Mouse (Mus musculus): ENCODE measurements around the gene Fam160a1. TPM values are rescaled to one million over a fixed set of nuclear protein-coding genes. Genes with fewer than 3 reads are reported as not detected.
A peak's percentile ranks its signal among the peaks of the same experiment; 100 is the strongest.

Gene Fam160a1
- polyA plus RNA-seq, 1 experiment from 2014 or later = 9.4 TPM

DNA sequence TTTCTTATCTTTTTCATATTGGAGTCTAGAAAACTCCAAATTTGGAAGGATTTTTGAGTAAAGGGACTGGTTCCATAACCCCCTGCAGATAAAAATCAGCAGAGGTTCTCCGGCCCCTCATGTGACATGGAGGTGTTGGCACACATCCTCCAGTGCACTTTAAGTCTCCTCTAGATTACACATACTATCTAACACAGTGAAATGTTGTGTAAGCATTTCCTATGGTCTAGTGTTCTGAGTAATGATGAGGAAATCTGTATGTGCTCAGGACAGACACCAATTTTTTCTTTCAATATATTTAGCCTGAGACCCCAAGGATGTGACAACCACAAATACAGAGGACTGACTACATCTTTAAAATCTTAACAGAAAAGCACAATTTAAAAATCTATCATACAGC lies 33.0 kb upstream of the Fam160a1 start:
- Histone ChIP-seq H3K4me2 (replicated peaks) (no peak overlapping the region), H3K9ac (no peak overlapping the region), H3K36me3 (no peaks in the 10 kb centered on the region), H3K27ac (replicated peaks) (no peak overlapping the region), H3K4me3 (replicated peaks) (no peak overlapping the region), H3K4me1 (no peaks in the 10 kb centered on the region), H3K27me3 (no peaks in the 10 kb centered on the region), H3K9me3 (replicated peaks) (no peaks in the 10 kb centered on the region)
- 88% methylated on average over 1 of the region's 1 CpGs for WGBS
- ATAC-seq (ENCODE audit: insufficient number of reproducible peaks, low FRiP score, low TSS enrichment, low read depth) = no peak

DNA sequence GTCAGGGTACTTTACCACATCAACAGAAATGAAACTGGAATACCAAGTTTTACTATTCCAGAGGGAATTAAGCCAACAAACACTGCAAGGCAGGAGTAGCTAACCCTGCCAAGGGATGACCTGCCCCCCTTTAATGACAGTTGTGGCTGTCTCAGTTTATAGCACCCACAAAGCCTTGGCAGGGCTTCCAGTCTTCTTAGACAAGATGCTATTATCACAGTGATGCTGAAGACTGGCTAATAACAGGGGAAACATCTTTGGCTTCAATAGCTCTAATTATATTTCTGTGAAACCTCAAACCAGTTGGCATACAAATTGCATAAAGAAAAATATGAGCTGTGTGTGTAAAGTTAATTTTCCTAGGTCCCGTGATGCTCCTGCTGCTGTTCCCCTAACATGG lies 29.2 kb upstream of the Fam160a1 start:
- Histone ChIP-seq H3K27me3 (no peaks in the 10 kb centered on the region), H3K36me3 (no peaks in the 10 kb centered on the region), H3K9ac (no peak overlapping the region), H3K4me2 (replicated peaks) (no peak overlapping the region), H3K4me3 (replicated peaks) (no peak overlapping the region), H3K27ac (replicated peaks) (no peak overlapping the region), H3K9me3 (replicated peaks) (no peaks in the 10 kb centered on the region), H3K4me1 (peaks cover 15% of the 10 kb centered on the region)
- peak; percentile 37; the same call in 1 of the 2 replicates for ATAC-seq (ENCODE audit: insufficient number of reproducible peaks, low FRiP score, low TSS enrichment, low read depth)
- 48% methylated on average over 1 of the region's 1 CpGs for WGBS

DNA sequence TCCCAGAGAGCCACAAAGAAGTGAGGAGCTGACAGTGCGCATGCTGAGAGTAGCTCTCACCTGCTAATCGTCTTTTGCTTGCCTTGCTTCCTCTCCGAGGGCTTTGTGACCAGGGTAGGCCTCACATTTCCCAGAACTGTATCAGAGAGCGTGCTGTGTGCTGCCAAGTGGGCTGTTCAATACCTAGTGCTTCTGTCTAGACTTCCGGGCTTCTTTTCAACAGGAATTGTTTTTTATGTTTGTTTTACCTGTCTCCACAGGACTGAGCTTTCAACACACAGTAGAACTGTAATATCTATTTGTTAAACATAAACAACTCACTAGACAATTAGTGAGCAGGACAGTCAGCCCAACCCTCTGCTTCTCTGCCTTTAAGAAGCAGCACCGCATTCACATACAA lies 28.2 kb upstream of the Fam160a1 start:
- Histone ChIP-seq H3K36me3 (no peaks in the 10 kb centered on the region), H3K27me3 (no peaks in the 10 kb centered on the region), H3K4me3 (replicated peaks) (no peak overlapping the region), H3K4me1 (peaks cover 15% of the 10 kb centered on the region), H3K9ac (no peak overlapping the region), H3K9me3 (replicated peaks) (no peaks in the 10 kb centered on the region), H3K27ac (replicated peaks) (no peak overlapping the region), H3K4me2 (replicated peaks) (no peak overlapping the region)
- WGBS = 71% methylated on average over 6 of the region's 6 CpGs
- ATAC-seq (ENCODE audit: insufficient number of reproducible peaks, low FRiP score, low TSS enrichment, low read depth) = no peak

DNA sequence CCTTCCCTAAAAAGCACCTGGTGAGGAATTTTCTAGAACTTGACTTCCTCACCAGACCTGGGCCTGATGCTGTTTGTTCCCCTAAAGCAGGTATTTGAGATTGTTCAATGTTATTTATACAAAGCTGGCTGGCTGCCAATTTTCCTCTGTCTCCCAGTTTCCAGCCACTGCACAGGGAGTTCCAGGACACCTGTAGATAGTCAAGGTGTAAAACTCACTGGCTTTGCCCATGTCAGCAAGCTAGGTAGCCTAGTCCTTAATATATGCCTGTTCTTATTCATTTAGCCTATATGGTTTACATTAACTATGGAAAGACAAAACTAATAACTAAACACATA lies 25.8 kb upstream of the Fam160a1 start:
- no peaks in the 10 kb centered on the region for H3K27me3 ChIP-seq
- H3K27ac ChIP-seq (replicated peaks) = peak overlapping the region; percentile 76
- peaks cover 15% of the 10 kb centered on the region for H3K4me1 ChIP-seq
- H3K9me3 ChIP-seq (replicated peaks) = no peaks in the 10 kb centered on the region
- ATAC-seq (ENCODE audit: insufficient number of reproducible peaks, low FRiP score, low TSS enrichment, low read depth) = no peak
- H3K9ac ChIP-seq = no peak overlapping the region
- H3K36me3 ChIP-seq = no peaks in the 10 kb centered on the region
- H3K4me2 ChIP-seq (replicated peaks) = 0 out of 2 replicates have a peak overlapping the region, but pooled peaks have one; percentile 19
- no peak overlapping the region for H3K4me3 ChIP-seq (replicated peaks)

DNA sequence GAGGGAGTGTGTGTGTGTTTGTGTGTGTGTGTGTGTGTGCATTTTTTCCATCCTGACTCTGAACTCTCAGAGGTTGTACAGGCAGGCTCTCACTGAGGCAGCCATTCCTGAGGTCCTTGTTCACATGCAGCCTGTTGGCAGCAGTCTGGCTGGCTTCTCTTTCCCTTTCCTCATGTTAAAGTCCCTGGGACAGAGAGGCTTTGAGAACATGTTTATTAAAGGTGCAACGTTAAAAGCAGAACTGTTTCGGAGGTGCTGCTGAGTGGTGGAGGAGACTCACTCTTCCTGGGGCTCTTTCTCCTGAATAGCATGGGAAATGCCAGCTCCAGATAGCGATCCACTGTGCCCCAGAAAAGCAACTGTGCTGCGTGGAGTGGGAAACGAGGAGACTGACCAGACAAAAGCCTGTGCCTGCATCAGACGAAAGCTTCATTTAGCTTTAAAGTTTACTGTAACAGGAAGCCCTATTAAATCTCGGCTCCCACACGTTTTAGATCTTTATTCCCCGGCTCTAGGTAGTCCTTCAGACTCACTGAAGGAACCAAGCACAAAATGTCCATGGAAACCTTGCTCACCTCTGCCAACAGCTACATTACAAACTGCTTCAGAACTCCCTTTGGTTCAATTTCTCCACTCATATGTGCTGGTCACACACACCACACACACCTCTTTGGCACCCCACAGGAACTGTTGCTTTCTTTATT lies 25.2 kb upstream of the Fam160a1 start:
- H3K4me1 ChIP-seq = peaks cover 15% of the 10 kb centered on the region
- no peak overlapping the region for H3K9ac ChIP-seq
- peak overlapping the region; percentile 19; the same call in 1 of the 2 replicates for H3K4me2 ChIP-seq (replicated peaks)
- peak overlapping the region; percentile 76 for H3K27ac ChIP-seq (replicated peaks)
- 25% methylated on average over 9 of the region's 9 CpGs for WGBS
- H3K36me3 ChIP-seq = no peaks in the 10 kb centered on the region
- ATAC-seq (ENCODE audit: insufficient number of reproducible peaks, low FRiP score, low TSS enrichment, low read depth) = peak; percentile 29; the same call in 1 of the 2 replicates
- no peaks in the 10 kb centered on the region for H3K9me3 ChIP-seq (replicated peaks)
- no peak overlapping the region for H3K4me3 ChIP-seq (replicated peaks)
- no peaks in the 10 kb centered on the region for H3K27me3 ChIP-seq

DNA sequence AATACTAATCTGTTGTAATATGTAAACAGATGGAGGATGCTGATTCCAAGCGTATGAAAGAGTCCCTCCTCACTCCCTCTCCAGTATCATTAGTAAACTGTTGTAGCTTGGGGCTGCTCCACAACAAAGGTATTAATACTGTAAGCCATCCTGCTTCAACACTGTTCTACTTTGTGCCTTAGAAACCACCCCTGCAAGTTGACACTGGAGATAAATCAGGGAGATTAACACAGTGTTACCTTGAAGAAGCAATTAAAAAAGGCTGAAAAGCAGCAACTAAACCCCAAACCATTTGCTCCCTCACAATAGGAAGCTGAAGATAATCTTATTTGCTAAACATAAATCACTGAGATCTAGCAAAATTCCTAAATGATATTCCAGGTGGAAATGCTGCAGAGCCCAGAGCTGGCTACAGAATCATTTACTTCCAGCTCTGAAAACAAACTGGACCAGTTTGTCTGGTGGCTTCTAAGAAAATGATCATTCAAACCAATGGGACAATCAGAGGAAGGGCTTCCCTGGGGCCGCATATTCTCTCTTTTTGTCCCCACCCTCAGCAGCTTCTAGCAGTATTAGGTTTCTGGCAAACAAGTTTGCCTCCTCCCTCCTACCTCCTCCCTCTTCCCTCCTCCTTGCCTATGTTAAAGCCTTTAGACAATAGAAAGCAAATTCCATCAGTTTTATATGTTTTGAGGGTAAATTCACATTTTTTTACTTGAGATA lies 24.5 kb upstream of the Fam160a1 start:
- Histone ChIP-seq H3K4me2 (replicated peaks) (0 out of 2 replicates have a peak overlapping the region, but pooled peaks have one; percentile 4), H3K4me1 (peaks cover 15% of the 10 kb centered on the region), H3K36me3 (no peaks in the 10 kb centered on the region), H3K4me3 (replicated peaks) (no peak overlapping the region), H3K9me3 (replicated peaks) (no peaks in the 10 kb centered on the region), H3K27me3 (no peaks in the 10 kb centered on the region), H3K9ac (no peak overlapping the region), H3K27ac (replicated peaks) (peak overlapping the region; percentile 76)
- WGBS = 25% methylated on average over 2 of the region's 2 CpGs
- 0 out of 2 replicates have a peak, but pooled peaks have one; percentile 63 for ATAC-seq (ENCODE audit: insufficient number of reproducible peaks, low FRiP score, low TSS enrichment, low read depth)

DNA sequence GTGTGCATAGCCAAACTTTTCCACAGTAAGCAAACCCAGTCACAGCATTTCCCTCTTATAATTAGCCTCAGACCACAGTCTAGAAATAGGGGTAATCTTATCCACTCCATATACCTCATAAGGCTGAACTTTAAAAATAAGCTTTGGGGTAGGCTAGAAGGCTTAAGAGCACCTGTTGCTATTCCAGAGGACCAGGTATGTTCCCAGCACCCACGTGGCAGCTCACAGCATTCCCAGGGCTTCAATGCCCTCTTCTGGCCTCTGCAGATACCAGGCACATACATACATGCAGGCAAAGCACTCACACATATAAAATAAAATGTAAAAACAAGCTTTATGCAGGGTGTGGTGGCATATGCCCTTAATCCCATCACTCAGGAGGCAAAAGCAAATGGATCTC lies 16.5 kb upstream of the Fam160a1 start:
- no peak overlapping the region for H3K4me2 ChIP-seq (replicated peaks)
- ATAC-seq (ENCODE audit: insufficient number of reproducible peaks, low FRiP score, low TSS enrichment, low read depth) = no peak
- 80% methylated on average over 1 of the region's 1 CpGs for WGBS

DNA sequence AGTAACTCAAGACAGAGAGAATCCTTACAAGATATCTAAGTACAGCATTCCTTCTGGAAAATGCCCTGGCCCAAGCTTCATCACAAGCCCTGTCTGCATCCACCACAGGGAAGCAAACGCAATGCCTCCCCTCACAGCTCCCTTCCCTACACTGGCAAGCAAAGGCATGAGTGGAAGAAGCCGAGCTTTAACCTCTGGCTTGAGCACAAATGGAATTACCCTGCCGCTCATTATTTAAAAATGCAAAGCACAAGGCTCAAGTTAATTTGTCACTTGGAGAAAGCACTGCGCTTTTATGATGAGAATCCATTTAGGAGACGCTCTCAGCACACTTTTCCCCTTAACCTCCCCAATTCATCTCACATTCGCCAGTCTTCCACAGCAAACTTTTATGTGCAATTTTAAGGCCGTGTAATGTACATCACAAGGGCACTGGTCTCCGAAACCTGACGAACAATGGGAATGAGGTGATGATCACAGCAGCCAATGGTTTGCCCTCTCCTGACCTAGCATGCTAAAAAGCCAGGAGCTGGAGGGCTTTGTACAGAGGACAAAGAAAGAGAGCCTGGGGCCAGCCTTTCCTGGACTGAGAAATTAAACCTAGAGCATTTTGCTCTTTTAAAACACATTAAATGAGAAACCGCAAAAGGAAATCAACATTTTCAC lies 15.5 kb upstream of the Fam160a1 start:
- Histone ChIP-seq H3K9me3 (replicated peaks) (no peaks in the 10 kb centered on the region), H3K27me3 (no peaks in the 10 kb centered on the region), H3K4me1 (no peaks in the 10 kb centered on the region), H3K27ac (replicated peaks) (no peak overlapping the region), H3K4me3 (replicated peaks) (no peak overlapping the region), H3K9ac (no peak overlapping the region), H3K4me2 (replicated peaks) (no peak overlapping the region), H3K36me3 (no peaks in the 10 kb centered on the region)
- no peak for ATAC-seq (ENCODE audit: insufficient number of reproducible peaks, low FRiP score, low TSS enrichment, low read depth)
- 82% methylated on average over 10 of the region's 10 CpGs for WGBS

More for the DNA sequence above, 16.5 kb upstream of the Fam160a1 start:
- Histone ChIP-seq H3K4me1 (no peaks in the 10 kb centered on the region), H3K36me3 (no peaks in the 10 kb centered on the region), H3K9me3 (replicated peaks) (no peaks in the 10 kb centered on the region), H3K4me3 (replicated peaks) (no peak overlapping the region), H3K9ac (no peak overlapping the region), H3K27me3 (no peaks in the 10 kb centered on the region), H3K27ac (replicated peaks) (no peak overlapping the region)

DNA sequence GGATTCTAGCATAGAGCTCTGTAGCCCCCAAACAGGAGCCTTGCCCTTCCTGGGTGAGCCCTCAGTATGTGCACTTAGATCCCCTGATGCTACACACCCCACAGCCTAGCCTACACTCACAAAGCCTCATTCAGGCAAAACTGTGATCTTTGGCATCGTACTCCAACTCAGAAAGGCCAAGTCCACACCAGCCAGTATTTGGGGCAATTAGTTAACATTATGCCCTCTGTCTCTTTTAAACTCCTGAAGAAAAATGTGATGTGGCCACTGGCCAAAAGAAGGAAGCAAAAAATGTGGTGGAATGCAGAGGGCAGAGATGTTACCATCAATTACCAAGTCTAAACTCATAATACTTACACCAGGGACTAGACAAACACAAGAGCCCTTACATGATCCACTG lies 14.7 kb upstream of the Fam160a1 start:
- Histone ChIP-seq H3K27me3 (no peaks in the 10 kb centered on the region), H3K36me3 (no peaks in the 10 kb centered on the region), H3K27ac (replicated peaks) (no peak overlapping the region), H3K9me3 (replicated peaks) (no peaks in the 10 kb centered on the region), H3K9ac (no peak overlapping the region), H3K4me3 (replicated peaks) (no peak overlapping the region), H3K4me1 (no peaks in the 10 kb centered on the region), H3K4me2 (replicated peaks) (no peak overlapping the region)
- 78% methylated on average over 1 of the region's 1 CpGs for WGBS
- ATAC-seq (ENCODE audit: insufficient number of reproducible peaks, low FRiP score, low TSS enrichment, low read depth) = no peak

DNA sequence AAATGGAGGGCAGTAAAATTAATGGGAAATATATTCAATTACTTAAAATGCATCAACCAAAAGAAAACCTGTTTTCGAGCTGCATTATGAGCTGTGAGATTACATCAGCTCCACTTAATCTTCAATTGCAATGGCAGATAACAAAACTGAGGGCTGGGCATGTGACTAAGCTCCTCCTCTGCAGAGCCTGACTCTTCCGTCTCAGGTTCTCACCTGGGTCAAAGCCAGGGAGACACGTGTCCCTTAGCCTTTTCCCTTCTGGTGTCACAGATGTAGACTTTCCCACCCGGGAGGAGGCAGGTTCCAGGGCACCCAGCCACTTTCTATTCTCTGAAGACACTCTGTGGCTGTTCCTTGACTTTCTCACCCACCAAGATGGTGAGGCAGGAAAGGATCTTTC lies 12.0 kb upstream of the Fam160a1 start:
- H3K4me3 ChIP-seq (replicated peaks) = no peak overlapping the region
- peak; percentile 57; the same call in 1 of the 2 replicates for ATAC-seq (ENCODE audit: insufficient number of reproducible peaks, low FRiP score, low TSS enrichment, low read depth)
- no peak overlapping the region for H3K27ac ChIP-seq (replicated peaks)
- H3K36me3 ChIP-seq = no peaks in the 10 kb centered on the region
- no peak overlapping the region for H3K9ac ChIP-seq
- H3K4me2 ChIP-seq (replicated peaks) = no peak overlapping the region
- H3K27me3 ChIP-seq = no peaks in the 10 kb centered on the region
- 44% methylated on average over 4 of the region's 4 CpGs for WGBS
- no peaks in the 10 kb centered on the region for H3K4me1 ChIP-seq
- H3K9me3 ChIP-seq (replicated peaks) = no peaks in the 10 kb centered on the region

DNA sequence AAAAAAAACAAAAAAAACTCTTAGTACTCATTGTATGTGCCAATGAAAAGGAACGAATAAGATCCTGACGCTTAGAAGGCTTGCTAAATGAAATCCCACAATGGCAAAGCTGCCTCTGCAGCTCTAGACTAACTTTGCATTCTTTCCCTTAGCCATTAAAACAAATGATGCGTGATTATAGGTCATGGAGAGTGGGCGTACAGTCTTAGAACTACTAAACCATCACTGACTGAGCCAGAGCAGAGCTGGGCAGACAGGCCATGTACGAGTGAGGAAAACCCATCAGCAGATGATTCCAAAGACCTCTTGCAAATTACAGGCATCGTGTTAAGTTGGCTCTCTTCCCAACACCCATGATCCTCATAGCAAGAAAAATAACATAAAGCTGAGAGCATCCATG lies 10.7 kb upstream of the Fam160a1 start:
- no peak for ATAC-seq (ENCODE audit: insufficient number of reproducible peaks, low FRiP score, low TSS enrichment, low read depth)
- Histone ChIP-seq H3K27me3 (no peaks in the 10 kb centered on the region), H3K36me3 (no peaks in the 10 kb centered on the region), H3K9ac (no peak overlapping the region), H3K9me3 (replicated peaks) (no peaks in the 10 kb centered on the region), H3K4me3 (replicated peaks) (no peak overlapping the region), H3K4me1 (no peaks in the 10 kb centered on the region), H3K4me2 (replicated peaks) (no peak overlapping the region), H3K27ac (replicated peaks) (no peak overlapping the region)
- WGBS = 70% methylated on average over 6 of the region's 6 CpGs
